Mouse (Mus musculus): ENCODE measurements around the gene Pkd1l1. TPM values are rescaled to one million over a fixed set of nuclear protein-coding genes. Genes with fewer than 3 reads are reported as not detected.

Gene Pkd1l1
- polyA plus RNA-seq, 2 experiments from 2014 or later, result 0.11 to 0.42 TPM

GRCm38 (mm10) chr11:8817376-8817775, 155.7 kb downstream of the Pkd1l1 start:
- ATAC-seq, result no peak

GRCm38 (mm10) chr11:8814097-8814790, 158.8 kb downstream of the Pkd1l1 start:
- no peak for ATAC-seq

- ATAC-seq, result no peak
These were observed 161.5 kb downstream of the Pkd1l1 start for GRCm38 (mm10) chr11:8811506-8812100.

GRCm38 (mm10) chr11:8809644-8810043, 163.4 kb downstream of the Pkd1l1 start:
- no peak for ATAC-seq

GRCm38 (mm10) chr11:8807009-8807408, 166.1 kb downstream of the Pkd1l1 start:
- ATAC-seq, result no peak

- ATAC-seq, result no peak
These were observed 168.9 kb downstream of the Pkd1l1 start for GRCm38 (mm10) chr11:8804178-8804577.

- no peak for ATAC-seq
These were observed 175.6 kb downstream of the Pkd1l1 start for GRCm38 (mm10) chr11:8797486-8797885.

GRCm38 (mm10) chr11:8795031-8795430, 178.0 kb downstream of the Pkd1l1 start:
- no peak for ATAC-seq

- no peak for ATAC-seq
These were observed 180.9 kb downstream of the Pkd1l1 start for GRCm38 (mm10) chr11:8792146-8792545.

GRCm38 (mm10) chr11:8789186-8789585, 183.9 kb downstream of the Pkd1l1 start:
- ATAC-seq, result no peak

- no peak for ATAC-seq
These were observed 185.5 kb downstream of the Pkd1l1 start for GRCm38 (mm10) chr11:8787604-8788003.

GRCm38 (mm10) chr11:8784413-8784812, 188.7 kb downstream of the Pkd1l1 start:
- ATAC-seq, result no peak

- ATAC-seq, result no peak
These were observed 191.0 kb downstream of the Pkd1l1 start for GRCm38 (mm10) chr11:8782141-8782465.

GRCm38 (mm10) chr11:8781308-8782140, 191.5 kb downstream of the Pkd1l1 start:
- no peak for ATAC-seq

- no peak for ATAC-seq
These were observed 193.6 kb downstream of the Pkd1l1 start for GRCm38 (mm10) chr11:8779427-8779826.

Other genes starting within 250 kb of the Pkd1l1 start
- gene Hus1, start 37.9 kb upstream of the Pkd1l1 start, polyA plus RNA-seq (2017; shearing (Covaris generic)), result 1 to 10 TPM; 6.1 to 6.3 TPM
- under 1 TPM in 1 of 2 experiments, not detected in 1; 0.31 TPM for gene Gm11992, start 75.3 kb upstream of the Pkd1l1 start, polyA plus RNA-seq (2017; shearing (Covaris generic))
- gene Sun3, start 75.7 kb upstream of the Pkd1l1 start, polyA plus RNA-seq (2017; shearing (Covaris generic)), result not detected
- not detected for gene Upp1, start 144.8 kb upstream of the Pkd1l1 start, polyA plus RNA-seq (2017; shearing (Covaris generic))
- gene Abca13, start 218.7 kb upstream of the Pkd1l1 start, polyA plus RNA-seq (2017; shearing (Covaris generic)), result not detected